Mouse (Mus musculus): ENCODE results near the gene Ccdc92b. TPM values are rescaled to one million over a fixed set of nuclear protein-coding genes. Genes with fewer than 3 reads are reported as not detected.
A peak's percentile ranks its signal among the peaks of the same experiment; 100 is the strongest.

The Ccdc92b gene
- polyA plus RNA-seq, 1 experiment from 2014 or later = 0.72 TPM

DNA sequence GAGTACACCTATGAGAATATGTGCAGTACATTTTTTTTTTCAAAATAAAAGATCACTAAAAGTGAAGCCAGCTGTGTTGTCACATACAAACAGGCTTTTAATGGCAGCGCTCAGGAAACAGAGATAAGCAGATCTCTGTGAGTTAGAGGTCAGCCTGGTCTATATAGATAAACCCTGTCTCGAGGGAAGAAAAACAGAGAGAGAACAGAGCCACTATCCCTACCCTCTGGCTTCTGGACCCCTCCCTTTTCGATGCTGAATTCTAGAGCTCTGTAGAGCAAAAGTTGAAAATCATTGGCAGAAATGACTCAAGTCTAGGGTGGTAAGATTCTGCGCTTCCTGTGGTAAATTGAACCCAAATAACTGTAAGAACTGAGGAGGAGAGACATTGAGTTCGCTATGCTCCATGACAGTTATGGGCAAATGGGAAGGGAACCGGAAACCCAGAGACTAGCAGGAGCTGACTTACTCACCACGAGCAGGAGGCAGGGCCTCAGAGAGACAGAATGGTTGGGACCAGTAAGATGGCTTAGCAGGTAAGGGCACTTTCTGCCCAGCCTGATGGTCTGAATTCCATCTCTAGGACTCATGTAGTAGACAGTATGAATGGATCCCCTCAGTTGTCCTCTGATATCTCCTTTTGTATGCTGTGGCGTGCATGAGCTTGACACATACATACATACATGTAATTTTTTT is 2.7 kb downstream of the Ccdc92b start:
- H3K4me3 ChIP-seq = no peak overlapping the region
- H3K4me1 ChIP-seq = peaks cover 13% of the 10 kb centered on the region
- H3K27me3 ChIP-seq (ENCODE audit: poor library complexity, severe bottlenecking) = peaks cover 41% of the 10 kb centered on the region
- H3K27ac ChIP-seq = 0 out of 2 replicates have a peak overlapping the region, but pooled peaks have one; percentile 9
- DNase-seq (ENCODE audit: extremely low spot score, low spot score) = no peak
- 79% methylated on average over 8 of the region's 8 CpGs for WGBS
- no peaks in the 10 kb centered on the region for H3K9me3 ChIP-seq
- no peaks in the 10 kb centered on the region for H3K36me3 ChIP-seq (replicated peaks)

DNA sequence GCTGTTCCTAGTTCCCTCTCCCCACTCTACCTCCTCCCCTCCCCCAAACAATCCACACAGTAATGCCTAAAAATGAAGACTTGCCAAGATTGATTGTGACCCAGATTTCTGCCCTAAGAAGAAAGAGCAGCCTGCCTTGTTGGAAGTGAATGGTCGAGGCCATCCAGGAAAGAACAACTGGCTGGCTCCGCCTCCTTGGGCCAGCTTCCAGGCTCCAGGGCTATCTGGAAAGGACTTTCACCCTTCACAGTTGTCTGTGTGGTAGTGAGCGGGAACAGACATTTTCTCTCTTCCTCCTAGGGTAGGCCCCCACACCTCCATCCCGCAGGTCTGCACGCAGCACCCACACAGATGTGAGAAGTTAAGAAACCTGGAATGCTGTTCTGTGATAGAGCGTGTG is 4.3 kb downstream of the Ccdc92b start:
- 87% methylated on average over 6 of the region's 6 CpGs for WGBS
- H3K36me3 ChIP-seq (replicated peaks) = no peaks in the 10 kb centered on the region
- no peak overlapping the region for H3K4me3 ChIP-seq
- no peak overlapping the region for H3K27ac ChIP-seq
- no peak for DNase-seq (ENCODE audit: extremely low spot score, low spot score)
- peaks cover 13% of the 10 kb centered on the region for H3K4me1 ChIP-seq
- no peaks in the 10 kb centered on the region for H3K9me3 ChIP-seq
- H3K27me3 ChIP-seq (ENCODE audit: poor library complexity, severe bottlenecking) = peaks cover 29% of the 10 kb centered on the region

DNA sequence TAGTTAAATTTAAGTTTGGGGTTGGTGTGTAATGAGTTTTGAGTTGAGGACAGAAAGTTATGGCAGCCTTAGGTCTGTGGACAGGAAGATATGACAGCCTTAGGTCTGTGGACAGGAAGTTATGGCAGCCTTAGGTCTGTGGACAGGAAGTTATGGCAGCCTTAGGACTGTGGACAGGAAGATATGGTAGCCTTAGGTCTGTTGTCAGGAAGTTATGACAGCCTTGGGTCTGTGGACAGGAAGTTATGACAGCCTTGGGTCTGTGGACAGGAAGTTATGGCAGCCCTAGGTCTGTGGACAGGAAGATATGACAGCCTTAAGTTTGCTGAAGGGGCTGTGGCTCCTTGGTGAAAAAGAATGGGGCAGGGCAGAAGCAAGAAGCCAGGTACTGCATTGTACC is 5.9 kb downstream of the Ccdc92b start:
- no peak overlapping the region for H3K27ac ChIP-seq
- no peak for DNase-seq (ENCODE audit: extremely low spot score, low spot score)
- no peaks in the 10 kb centered on the region for H3K4me1 ChIP-seq
- H3K36me3 ChIP-seq (replicated peaks) = no peaks in the 10 kb centered on the region
- H3K9me3 ChIP-seq = no peaks in the 10 kb centered on the region
- H3K4me3 ChIP-seq = no peak overlapping the region
- peaks cover 13% of the 10 kb centered on the region for H3K27me3 ChIP-seq (ENCODE audit: poor library complexity, severe bottlenecking)

DNA sequence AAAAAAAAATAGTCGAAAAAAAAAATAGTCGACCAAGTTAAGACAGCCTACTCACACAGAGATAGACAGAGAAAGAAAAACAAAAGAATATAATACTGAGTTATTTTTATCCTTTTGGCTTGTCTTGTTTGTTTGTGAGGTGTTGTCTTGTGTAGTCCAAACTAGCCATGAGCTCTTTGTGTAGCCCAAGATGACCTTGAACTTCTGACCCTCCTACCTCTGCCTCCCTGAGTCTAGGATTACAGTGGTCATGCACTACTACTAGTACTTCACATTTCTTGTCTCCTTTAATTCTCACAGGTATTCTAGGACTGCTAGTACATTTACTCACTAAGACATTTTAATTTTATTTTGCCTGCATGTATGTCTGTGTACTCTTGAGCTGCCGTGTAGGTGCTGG is 8.1 kb downstream of the Ccdc92b start:
- H3K27me3 ChIP-seq (ENCODE audit: poor library complexity, severe bottlenecking) = no peaks in the 10 kb centered on the region
- no peak overlapping the region for H3K4me3 ChIP-seq
- no peak overlapping the region for H3K27ac ChIP-seq
- 87% methylated on average over 3 of the region's 3 CpGs for WGBS
- H3K9me3 ChIP-seq = no peaks in the 10 kb centered on the region
- no peaks in the 10 kb centered on the region for H3K36me3 ChIP-seq (replicated peaks)
- no peak for DNase-seq (ENCODE audit: extremely low spot score, low spot score)
- no peaks in the 10 kb centered on the region for H3K4me1 ChIP-seq

DNA sequence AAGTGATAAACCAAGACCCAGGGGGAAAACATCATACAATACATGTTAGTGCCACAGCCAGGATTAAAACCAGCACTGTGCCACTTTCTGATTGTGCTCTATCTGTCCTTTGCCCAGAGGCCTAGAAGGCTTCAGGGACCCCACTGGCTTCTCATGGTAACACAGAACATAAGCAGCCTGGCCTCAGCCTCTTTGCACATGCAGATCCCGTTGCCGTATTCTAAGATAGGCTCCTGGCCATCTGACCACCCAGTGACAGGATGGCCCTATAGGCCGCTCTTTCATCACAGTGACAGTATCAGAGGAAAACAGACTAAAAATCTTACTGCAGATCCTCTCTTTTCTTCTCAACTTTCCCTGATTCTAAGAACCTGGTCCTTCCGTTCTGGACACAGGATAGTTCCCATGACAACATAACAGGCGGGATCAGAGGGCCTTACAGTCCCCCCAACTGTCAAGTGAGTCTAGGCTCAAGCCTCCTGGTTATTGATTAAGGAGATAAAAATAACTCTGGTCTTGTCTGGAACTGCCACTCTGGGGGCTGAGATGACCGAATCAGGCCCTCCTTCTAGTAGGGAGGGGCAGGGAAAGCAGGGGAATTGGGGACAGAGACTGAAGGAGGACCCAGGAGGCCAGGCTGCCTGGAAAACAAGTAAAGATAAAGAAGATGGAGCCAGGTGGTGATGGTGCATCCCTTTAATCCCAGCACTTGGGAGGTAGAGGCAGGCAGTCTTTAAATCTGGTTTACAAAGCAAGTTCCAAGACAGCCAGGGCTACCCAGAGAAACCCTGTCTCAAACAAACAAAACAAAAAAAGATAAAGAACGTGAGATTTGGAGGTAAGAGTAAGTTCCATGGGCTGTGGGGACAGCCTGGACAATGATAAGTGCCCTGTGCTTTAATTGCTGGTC is 12.7 kb downstream of the Ccdc92b start:
- no peak for DNase-seq (ENCODE audit: extremely low spot score, low spot score)
- Histone ChIP-seq H3K4me3 (no peak overlapping the region), H3K27ac (no peak overlapping the region), H3K9me3 (no peaks in the 10 kb centered on the region), H3K4me1 (peaks cover under 1% of the 10 kb centered on the region; the same call in 1 of the 2 replicates), H3K36me3 (replicated peaks) (no peaks in the 10 kb centered on the region), H3K27me3 (ENCODE audit: poor library complexity, severe bottlenecking) (peaks cover 15% of the 10 kb centered on the region)
- 78% methylated on average over 7 of the region's 7 CpGs for WGBS

DNA sequence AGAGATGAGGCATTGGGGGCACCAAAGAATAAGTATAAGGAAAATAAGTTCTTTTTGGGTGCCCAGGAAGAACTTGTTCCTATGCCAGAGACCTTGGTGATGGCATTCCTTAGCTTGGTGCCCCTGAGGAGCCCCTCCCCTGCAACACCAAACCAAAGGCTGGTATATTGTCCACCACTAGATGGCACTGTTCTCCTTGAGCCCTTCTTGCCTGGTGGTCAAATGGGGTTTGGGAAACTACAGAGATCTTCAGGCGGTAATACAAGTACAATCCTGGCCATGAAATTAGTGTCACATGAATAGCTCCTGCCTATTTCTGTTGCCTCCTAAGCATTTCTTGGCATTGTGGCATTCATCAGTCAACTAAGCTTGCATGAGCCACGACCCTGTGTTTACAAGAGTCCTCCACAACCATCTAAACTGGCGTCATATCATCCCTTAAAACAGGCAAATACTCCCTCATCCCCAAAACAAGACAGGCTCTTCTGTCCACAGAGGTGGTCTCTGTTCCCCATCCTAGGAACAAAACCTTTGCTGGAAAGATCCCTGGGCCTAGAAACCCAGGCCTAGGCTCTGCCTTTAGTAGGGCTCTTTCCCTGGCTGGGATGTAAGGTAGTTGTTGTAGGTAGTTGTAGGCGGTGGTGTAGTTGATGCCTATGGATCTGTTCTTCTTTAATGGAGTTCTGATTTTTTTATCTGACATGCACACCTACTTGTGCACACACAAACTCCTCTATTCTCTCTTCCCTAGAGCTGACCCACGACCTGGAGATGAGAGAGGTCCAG is 15.3 kb downstream of the Ccdc92b start:
- Histone ChIP-seq H3K27ac (no peak overlapping the region), H3K27me3 (ENCODE audit: poor library complexity, severe bottlenecking) (peaks cover 33% of the 10 kb centered on the region), H3K9me3 (no peaks in the 10 kb centered on the region), H3K4me1 (peaks cover 23% of the 10 kb centered on the region), H3K36me3 (replicated peaks) (no peaks in the 10 kb centered on the region), H3K4me3 (no peak overlapping the region)
- DNase-seq (ENCODE audit: extremely low spot score, low spot score) = peak; percentile 71
- 68% methylated on average over 5 of the region's 5 CpGs for WGBS

DNA sequence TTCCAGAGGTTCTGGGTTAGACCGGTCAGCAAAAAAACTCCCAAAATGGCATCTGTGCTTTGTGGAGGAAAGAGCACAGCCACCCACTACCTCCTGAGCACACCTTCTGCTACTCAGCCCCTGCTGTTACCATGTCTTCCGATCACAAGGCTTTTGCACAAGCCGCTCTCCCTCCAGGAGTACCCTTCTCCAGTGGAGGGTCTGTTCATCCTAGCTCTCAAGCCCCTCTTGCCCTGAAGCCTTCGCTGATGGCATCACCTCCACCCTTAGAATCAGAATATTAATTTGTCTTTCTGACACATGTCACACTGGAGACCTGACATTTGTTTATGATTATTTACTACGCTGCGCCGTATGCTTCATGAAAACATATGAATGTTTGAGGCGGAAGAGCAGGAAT is 18.1 kb downstream of the Ccdc92b start:
- peaks cover 50% of the 10 kb centered on the region for H3K27me3 ChIP-seq (ENCODE audit: poor library complexity, severe bottlenecking)
- WGBS = 22% methylated on average over 8 of the region's 8 CpGs
- no peaks in the 10 kb centered on the region for H3K36me3 ChIP-seq (replicated peaks)
- DNase-seq (ENCODE audit: extremely low spot score, low spot score) = no peak
- H3K4me1 ChIP-seq = peaks cover 23% of the 10 kb centered on the region
- H3K27ac ChIP-seq = peak overlapping the region; percentile 90; the same call in 1 of the 2 replicates
- H3K9me3 ChIP-seq = no peaks in the 10 kb centered on the region
- H3K4me3 ChIP-seq = peak overlapping the region; percentile 82

DNA sequence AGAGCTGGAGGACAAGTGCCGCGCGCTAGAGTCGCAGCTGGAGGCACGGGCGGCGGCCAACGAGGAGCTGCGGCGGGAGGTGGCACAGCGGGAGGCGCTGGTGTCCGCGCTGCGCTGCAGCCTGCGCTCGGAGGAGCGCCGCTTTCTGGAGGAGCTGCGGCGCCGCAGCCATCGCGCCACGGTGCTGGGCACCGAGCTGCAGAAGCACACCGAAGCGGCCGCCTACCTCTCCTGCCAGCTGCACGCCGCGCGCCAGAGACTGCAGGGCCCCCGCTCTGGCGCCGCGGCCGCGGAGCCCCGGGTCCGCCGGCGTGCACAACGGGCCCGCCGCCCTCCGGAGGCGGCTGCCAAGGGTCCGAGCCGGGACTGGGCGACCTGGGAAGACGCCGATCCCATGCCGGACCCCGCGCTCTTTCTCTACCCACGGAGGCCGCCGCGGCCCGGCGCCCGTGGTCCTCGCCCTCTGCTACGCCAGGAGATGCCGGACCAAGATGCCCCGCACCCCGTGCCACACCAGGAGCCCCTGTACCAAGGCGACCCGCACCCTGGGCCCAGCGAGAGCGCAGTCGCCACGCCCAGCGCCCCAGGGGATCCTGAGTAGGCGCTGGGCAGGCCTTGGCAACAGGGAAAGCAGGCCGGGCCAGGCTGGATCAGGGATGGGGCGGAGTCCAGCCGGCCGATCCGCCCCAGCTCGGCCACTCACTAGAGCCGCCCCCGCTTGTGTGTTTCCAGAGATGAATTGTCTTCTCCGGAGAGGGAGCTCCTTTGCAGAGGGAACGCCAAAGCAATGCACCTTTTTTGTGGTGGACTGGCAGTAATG is 18.8 kb downstream of the Ccdc92b start:
- peak; percentile 76 for DNase-seq (ENCODE audit: extremely low spot score, low spot score)
- Histone ChIP-seq H3K4me3 (peak overlapping the region; percentile 82), H3K27ac (peak overlapping the region; percentile 90), H3K9me3 (no peaks in the 10 kb centered on the region), H3K36me3 (replicated peaks) (no peaks in the 10 kb centered on the region), H3K27me3 (ENCODE audit: poor library complexity, severe bottlenecking) (peaks cover 50% of the 10 kb centered on the region), H3K4me1 (peaks cover 23% of the 10 kb centered on the region)
- WGBS = under 1% methylated on average over 86 of the region's 86 CpGs

DNA sequence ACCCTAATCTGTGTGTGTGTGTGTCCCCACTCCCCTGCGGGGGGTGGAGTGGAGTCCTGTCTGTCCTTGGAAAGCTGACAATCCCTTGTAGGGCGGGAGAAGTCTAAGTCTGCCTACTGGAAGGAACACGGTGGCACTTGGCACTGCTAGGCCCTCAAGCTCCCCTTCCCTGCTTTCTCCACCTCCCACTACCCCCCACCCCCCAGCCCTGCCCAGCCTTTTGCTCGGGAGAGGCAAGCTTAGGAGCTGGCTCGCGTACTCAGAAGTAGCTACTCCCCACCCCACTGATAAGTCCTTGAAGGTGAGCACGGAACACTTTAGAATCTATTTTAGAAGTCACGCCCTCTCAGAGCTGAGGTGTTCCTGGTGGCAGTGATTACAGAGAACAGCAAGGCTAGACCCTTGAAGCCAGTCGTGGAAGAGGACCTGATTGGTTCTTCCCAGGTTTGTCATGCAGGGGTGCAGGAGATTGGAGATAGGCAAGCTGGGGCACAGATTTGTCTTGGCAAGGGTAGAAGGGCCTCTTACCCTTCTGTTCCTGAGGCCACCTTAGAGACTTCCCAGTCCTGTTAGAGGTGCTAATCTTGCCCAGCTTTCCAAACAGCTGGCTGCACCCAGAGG is 19.5 kb downstream of the Ccdc92b start:
- DNase-seq (ENCODE audit: extremely low spot score, low spot score) = no peak
- Histone ChIP-seq H3K27ac (peak overlapping the region; percentile 90), H3K9me3 (no peaks in the 10 kb centered on the region), H3K4me1 (peaks cover 23% of the 10 kb centered on the region), H3K4me3 (peak overlapping the region; percentile 82), H3K36me3 (replicated peaks) (no peaks in the 10 kb centered on the region), H3K27me3 (ENCODE audit: poor library complexity, severe bottlenecking) (peaks cover 50% of the 10 kb centered on the region)
- WGBS = 11% methylated on average over 9 of the region's 9 CpGs

DNA sequence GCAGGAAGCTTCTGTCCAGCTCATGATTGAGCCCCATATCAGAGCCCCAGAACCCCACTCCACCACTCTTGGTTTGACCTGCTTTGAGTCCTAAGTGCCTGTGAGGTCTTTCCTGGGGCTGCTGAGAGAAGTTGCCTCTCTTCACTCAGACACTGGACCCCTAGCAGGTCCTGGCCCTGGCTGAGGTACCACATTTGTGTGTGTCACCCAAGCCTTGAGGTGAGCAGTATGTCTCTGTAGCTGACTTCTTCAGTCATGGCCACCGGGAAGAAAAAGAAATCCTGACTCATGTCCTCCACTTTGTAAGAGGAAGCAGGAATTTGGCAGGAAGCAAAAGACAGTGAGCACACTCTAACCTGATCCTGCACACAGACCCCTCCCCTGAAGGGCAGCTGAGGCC is 20.2 kb downstream of the Ccdc92b start:
- Histone ChIP-seq H3K27ac (no peak overlapping the region), H3K9me3 (no peaks in the 10 kb centered on the region), H3K4me3 (no peak overlapping the region), H3K36me3 (replicated peaks) (no peaks in the 10 kb centered on the region), H3K4me1 (peaks cover 23% of the 10 kb centered on the region), H3K27me3 (ENCODE audit: poor library complexity, severe bottlenecking) (peaks cover 50% of the 10 kb centered on the region)
- 89% methylated on average over 1 of the region's 1 CpGs for WGBS
- no peak for DNase-seq (ENCODE audit: extremely low spot score, low spot score)

DNA sequence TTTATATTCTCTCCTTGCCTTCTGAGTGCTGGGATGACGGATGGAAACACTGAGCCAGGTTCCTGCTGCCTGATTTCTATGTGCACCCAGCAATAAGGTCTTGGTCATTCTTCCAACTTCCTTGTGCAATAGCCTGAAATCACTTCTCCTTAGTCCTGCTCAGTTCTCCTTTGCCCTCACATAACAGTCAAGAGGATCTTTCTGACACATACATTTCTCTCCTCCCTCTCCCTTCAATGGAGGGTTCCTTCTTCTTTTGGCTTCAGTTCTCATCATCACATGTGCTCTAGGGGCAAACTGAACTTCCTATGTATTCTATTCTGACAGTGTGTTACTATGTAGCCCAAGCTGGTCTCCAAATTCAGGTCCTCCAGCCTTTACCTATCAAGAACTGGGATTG is 28.6 kb downstream of the Ccdc92b start:
- Histone ChIP-seq H3K27ac (0 out of 2 replicates have a peak overlapping the region, but pooled peaks have one; percentile 91), H3K4me1 (peaks cover 42% of the 10 kb centered on the region), H3K4me3 (no peak overlapping the region), H3K9me3 (no peaks in the 10 kb centered on the region), H3K27me3 (ENCODE audit: poor library complexity, severe bottlenecking) (0 out of 2 replicates have a peak, but pooled peaks cover 5% of the 10 kb centered on the region), H3K36me3 (replicated peaks) (peaks cover 5% of the 10 kb centered on the region)
- no peak for DNase-seq (ENCODE audit: extremely low spot score, low spot score)
- whole genome bisulfite sequencing = 87% methylated on average over 1 of the region's 1 CpGs
